Comparison of ENCODE assay signal across 1 mouse cellular context in genomic region chr1:71102344-71103173, GRCm38 (mm10).
TF ChIP-seq lines count a peak whose summit lies in the region.

TSS of gene Bard1 (minus strand) at chr1:71103146.

TF ChIP-seq in MEL, 35 proteins besides CTCF, POLR2A, EP300 and RAD21 (continued from another document):
- TF ChIP-seq ELF1 (IDR thresholded peaks at IDR 0.05; ENCODE audit: low read depth, low read length): peak; percentile 84
- TF ChIP-seq GABPA (IDR thresholded peaks at IDR 0.05; ENCODE audit: low read depth, low read length): no peak
- 0 out of 2 replicates have a peak, but pooled peaks have one; percentile 58 for TF ChIP-seq POLR2AphosphoS5 (IDR thresholded peaks at IDR 0.05; ENCODE audit: borderline replicate concordance, low read depth, low read length)
